Mouse (Mus musculus) forebrain, postnatal 0 days (tissue): ENCODE results near the gene Nhej1. TPM values are rescaled to one million over a fixed set of nuclear protein-coding genes. Genes with fewer than 3 reads are reported as not detected.

Source experiments
- ATAC-seq: fragments of 200-750 bp; cut with Nextera tagmentation; 2 replicates; pipeline ENCODE4 v1.8.0; 2017; ENCODE audit warnings: mild to moderate bottlenecking, moderate library complexity
- DNase-seq: peaks from one replicate; pipeline ENCODE4 v3.0.0-alpha.2; 2015
- H3K27ac ChIP-seq: fragments of 300-500 bp; sonication (generic); 2 replicates; pipeline ENCODE4 v1.5.1; 2014; ENCODE audit warnings: low read depth, mild to moderate bottlenecking, antibody characterized with exemption, low read length, moderate library complexity, mixed read lengths
- H3K27me3 ChIP-seq: fragments of 300-500 bp; sonication (generic); 2 replicates; pipeline ENCODE4 v1.6.1; 2014; ENCODE audit warnings: mild to moderate bottlenecking, low read length, mixed read lengths; ENCODE audit not compliant: insufficient read depth
- H3K36me3 ChIP-seq: fragments of 300-500 bp; sonication (generic); 2 replicates; pipeline ENCODE4 v1.6.1; 2014; ENCODE audit warnings: mild to moderate bottlenecking, moderate library complexity; ENCODE audit not compliant: insufficient read depth
- H3K4me1 ChIP-seq: fragments of 300-500 bp; sonication (generic); 2 replicates; pipeline ENCODE4 v1.6.1; 2014; ENCODE audit warnings: antibody characterized with exemption; ENCODE audit not compliant: insufficient read depth
- H3K4me2 ChIP-seq: fragments of 300-500 bp; sonication (generic); 2 replicates; pipeline ENCODE4 v1.6.1; 2014; ENCODE audit warnings: low read depth, mild to moderate bottlenecking, moderate library complexity
- H3K4me3 ChIP-seq: fragments of 300-500 bp; sonication (generic); 2 replicates; pipeline ENCODE4 v1.5.1; 2014; ENCODE audit warnings: low read depth, low read length, mixed read lengths
- H3K9ac ChIP-seq: fragments of 300-500 bp; sonication (generic); 2 replicates; pipeline ENCODE4 v1.6.1; 2014; ENCODE audit warnings: mild to moderate bottlenecking
- H3K9me3 ChIP-seq: fragments of 300-500 bp; sonication (generic); 2 replicates; pipeline ENCODE4 v1.6.1; 2016; ENCODE audit warnings: low read length
- CTCF ChIP-seq: sonication (generic); IDR thresholded peaks from 2 replicates; pipeline ENCODE4 v1.5.1; 2016; ENCODE audit warnings: antibody characterized with exemption, control low read depth, low read depth
- WGBS: fragments of 180-500 bp; shearing (Covaris S2); extraction: QIAGEN DNeasy Blood & Tissue Kit; methylation state at CpG from one replicate; pipeline ENCODE4 v1.1.7; 2014; 5-methylcytosine and 5-hydroxymethylcytosine counted together
- polyA plus RNA-seq: library from polyadenylated mRNA; unstranded; fragments of >200 nt; fragmentation: Nextera tagmentation; extraction: Ambion mirVana; gene quantifications from 2 replicates; pipeline ENCODE4 v1.2.1, GENCODE M21; 2015
- total RNA-seq: library from RNA; depleted of rRNA; stranded (reverse); fragments of >200 nt; gene quantifications from 2 replicates; pipeline ENCODE4 v1.2.3, GENCODE M21; 2014

Gene Nhej1
- total and polyA plus RNA-seq, 2 experiments from 2014 or later, result 3.6 to 3.9 TPM

GRCm38 (mm10) chr1:75155837-75156236 lies 30.8 kb upstream of the Nhej1 start:
- Histone ChIP-seq H3K36me3 (no peaks in the 10 kb centered on the region), H3K9me3 (no peaks in the 10 kb centered on the region), H3K27ac (no peak overlapping the region), H3K4me1 (no peaks in the 10 kb centered on the region), H3K4me3 (no peak overlapping the region), H3K4me2 (no peak overlapping the region), H3K9ac (no peak overlapping the region), H3K27me3 (no peaks in the 10 kb centered on the region)
- ATAC-seq (no peak), DNase-seq (no peak)
- no peak for TF ChIP-seq CTCF
- 65% methylated on average over 3 of the region's 3 CpGs for WGBS

GRCm38 (mm10) chr1:75148727-75149126 lies 23.7 kb upstream of the Nhej1 start:
- 88% methylated on average over 4 of the region's 4 CpGs for WGBS
- no peak overlapping the region for H3K4me3 ChIP-seq
- DNase-seq, result no peak
- no peaks in the 10 kb centered on the region for H3K27me3 ChIP-seq
- peaks cover 37% of the 10 kb centered on the region for H3K36me3 ChIP-seq
- no peak overlapping the region for H3K27ac ChIP-seq
- H3K4me2 ChIP-seq, result no peak overlapping the region
- no peak overlapping the region for H3K9ac ChIP-seq
- no peak for ATAC-seq
- no peak for TF ChIP-seq CTCF
- H3K9me3 ChIP-seq, result no peaks in the 10 kb centered on the region
- peaks cover 3% of the 10 kb centered on the region for H3K4me1 ChIP-seq

- ATAC-seq (no peak), DNase-seq (no peak)
- H3K27ac ChIP-seq, result no peak overlapping the region
- H3K9me3 ChIP-seq, result no peaks in the 10 kb centered on the region
- peaks cover 37% of the 10 kb centered on the region for H3K36me3 ChIP-seq
- no peak for TF ChIP-seq CTCF
- H3K27me3 ChIP-seq, result no peaks in the 10 kb centered on the region
- H3K4me3 ChIP-seq, result no peak overlapping the region
- H3K4me2 ChIP-seq, result no peak overlapping the region
- no peak overlapping the region for H3K9ac ChIP-seq
- peaks cover 6% of the 10 kb centered on the region for H3K4me1 ChIP-seq
- WGBS, result 87% methylated on average over 7 of the region's 7 CpGs
These were observed 22.6 kb upstream of the Nhej1 start for GRCm38 (mm10) chr1:75147411-75148135.

- Histone ChIP-seq H3K4me3 (no peak overlapping the region), H3K27me3 (no peaks in the 10 kb centered on the region), H3K4me1 (peaks cover 12% of the 10 kb centered on the region), H3K9me3 (no peaks in the 10 kb centered on the region), H3K9ac (no peak overlapping the region), H3K36me3 (peaks cover 37% of the 10 kb centered on the region), H3K27ac (no peak overlapping the region), H3K4me2 (no peak overlapping the region)
- ATAC-seq, result no peak
- WGBS, result 98% methylated on average over 3 of the region's 3 CpGs
- no peak for DNase-seq
- no peak for TF ChIP-seq CTCF
These were observed 20.6 kb upstream of the Nhej1 start for GRCm38 (mm10) chr1:75145589-75145988.

- H3K27me3 ChIP-seq, result no peaks in the 10 kb centered on the region
- ATAC-seq (peak; percentile 92), DNase-seq (peak; percentile 96)
- H3K4me1 ChIP-seq, result peaks cover 12% of the 10 kb centered on the region
- peak within 1 kb of the TSS; percentile 92 for H3K4me2 ChIP-seq
- TF ChIP-seq CTCF, result peak; percentile 75
- peak within 1 kb of the TSS; percentile 94 for H3K27ac ChIP-seq
- H3K4me3 ChIP-seq, result peak within 1 kb of the TSS; percentile 96
- peak within 1 kb of the TSS; percentile 97 for H3K9ac ChIP-seq
- no peaks in the 10 kb centered on the region for H3K9me3 ChIP-seq
- WGBS, result under 1% methylated on average over 86 of the region's 91 CpGs
- H3K36me3 ChIP-seq, result peaks cover 45% of the 10 kb centered on the region
These were observed 17.6 kb upstream of the Nhej1 start, which contains the start of the genes Cnppd1 and Retreg2 for GRCm38 (mm10) chr1:75142301-75143261. TSS of gene Cnppd1 (minus strand) at chr1:75142711. TSS of gene Retreg2 (plus strand) at chr1:75142778.

GRCm38 (mm10) chr1:75141486-75142190 lies 16.6 kb upstream of the Nhej1 start:
- no peaks in the 10 kb centered on the region for H3K27me3 ChIP-seq
- peaks cover 12% of the 10 kb centered on the region for H3K4me1 ChIP-seq
- H3K36me3 ChIP-seq, result peaks cover 43% of the 10 kb centered on the region
- no peaks in the 10 kb centered on the region for H3K9me3 ChIP-seq
- DNase-seq, result peak; percentile 31
- peak overlapping the region; percentile 96 for H3K4me3 ChIP-seq
- no peak for ATAC-seq
- no peak for TF ChIP-seq CTCF
- under 1% methylated on average over 53 of the region's 53 CpGs for WGBS
- H3K9ac ChIP-seq, result peak overlapping the region; percentile 97
- peak overlapping the region; percentile 92 for H3K4me2 ChIP-seq
- peak overlapping the region; percentile 94 for H3K27ac ChIP-seq
